Mouse (Mus musculus) lung, postnatal 0 days (tissue): ENCODE measurements around the gene Acadvl.

Experiments
- CTCF ChIP-seq: IDR thresholded peaks from 2 replicates; pipeline ENCODE4 v1.5.1; 2016; ENCODE audit warnings: antibody characterized with exemption, mild to moderate bottlenecking
- EP300 ChIP-seq: IDR thresholded peaks from 2 replicates; pipeline ENCODE4 v1.6.1; 2016; ENCODE audit warnings: antibody characterized with exemption, mild to moderate bottlenecking, control low read depth

GRCm38 (mm10) chr11:69990850-69991691, 24.1 kb downstream of the Acadvl start, which contains the start of gene Gabarap:
- TF ChIP-seq EP300 (peak; percentile 87), CTCF (peak; percentile 8; the same call in 1 of the 2 replicates)
